Mouse (Mus musculus) urinary bladder, postnatal 4 days (tissue): ENCODE measurements around the gene Katnb1.

ENCODE experiments used
- DNase-seq, 2 experiments: peaks; one replicate each; pipeline ENCODE4 v3.0.0; 2021 to 2022; ENCODE audit warnings: low spot score in 2 of 2

The Katnb1 gene

GRCm38 (mm10) chr8:95080381-95081341 lies at the start of gene Katnb1:
Katnb1 (plus strand) TSS chr8:95081186.
- DNase-seq: peak; percentile 97 to 98

DNA sequence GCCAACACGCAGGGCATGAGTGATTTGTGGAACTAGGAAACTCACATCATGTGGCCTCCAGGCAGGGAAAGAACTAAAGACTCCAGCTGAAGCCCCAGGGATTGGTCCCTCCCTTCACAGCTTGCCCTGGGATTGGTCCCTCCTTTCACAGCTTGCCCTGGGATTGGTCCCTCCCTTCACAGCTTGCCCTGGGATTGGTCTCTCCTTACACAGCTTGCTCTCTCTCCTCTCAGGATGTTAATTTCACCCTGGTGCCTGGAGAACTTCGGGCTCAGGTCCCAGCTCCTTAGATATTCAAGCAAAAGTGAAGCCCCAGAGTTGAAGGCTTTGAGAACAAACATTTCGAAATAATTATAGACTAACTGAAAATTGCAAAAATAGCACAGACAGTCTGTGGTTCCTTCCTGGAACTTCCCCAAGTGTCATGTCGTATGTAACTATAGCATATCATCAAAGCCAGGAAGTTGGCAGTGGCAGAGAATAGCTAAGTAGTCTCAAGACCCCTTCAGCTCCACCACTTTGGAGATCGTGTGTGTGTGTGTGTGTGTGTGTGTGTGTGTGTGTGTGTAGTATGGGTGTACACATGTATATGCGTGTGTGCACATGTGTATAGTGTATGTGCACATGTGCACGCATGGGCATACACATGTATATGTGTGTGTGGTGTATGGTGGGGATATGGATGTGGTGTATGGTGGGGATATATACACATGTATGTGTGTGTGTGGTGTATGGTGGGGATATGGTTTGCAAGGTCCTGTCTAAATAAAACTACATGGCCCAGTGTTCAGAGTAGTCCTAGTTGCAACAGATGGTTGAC lies 43.7 kb upstream of the Katnb1 start:
- DNase-seq: no peak

DNA sequence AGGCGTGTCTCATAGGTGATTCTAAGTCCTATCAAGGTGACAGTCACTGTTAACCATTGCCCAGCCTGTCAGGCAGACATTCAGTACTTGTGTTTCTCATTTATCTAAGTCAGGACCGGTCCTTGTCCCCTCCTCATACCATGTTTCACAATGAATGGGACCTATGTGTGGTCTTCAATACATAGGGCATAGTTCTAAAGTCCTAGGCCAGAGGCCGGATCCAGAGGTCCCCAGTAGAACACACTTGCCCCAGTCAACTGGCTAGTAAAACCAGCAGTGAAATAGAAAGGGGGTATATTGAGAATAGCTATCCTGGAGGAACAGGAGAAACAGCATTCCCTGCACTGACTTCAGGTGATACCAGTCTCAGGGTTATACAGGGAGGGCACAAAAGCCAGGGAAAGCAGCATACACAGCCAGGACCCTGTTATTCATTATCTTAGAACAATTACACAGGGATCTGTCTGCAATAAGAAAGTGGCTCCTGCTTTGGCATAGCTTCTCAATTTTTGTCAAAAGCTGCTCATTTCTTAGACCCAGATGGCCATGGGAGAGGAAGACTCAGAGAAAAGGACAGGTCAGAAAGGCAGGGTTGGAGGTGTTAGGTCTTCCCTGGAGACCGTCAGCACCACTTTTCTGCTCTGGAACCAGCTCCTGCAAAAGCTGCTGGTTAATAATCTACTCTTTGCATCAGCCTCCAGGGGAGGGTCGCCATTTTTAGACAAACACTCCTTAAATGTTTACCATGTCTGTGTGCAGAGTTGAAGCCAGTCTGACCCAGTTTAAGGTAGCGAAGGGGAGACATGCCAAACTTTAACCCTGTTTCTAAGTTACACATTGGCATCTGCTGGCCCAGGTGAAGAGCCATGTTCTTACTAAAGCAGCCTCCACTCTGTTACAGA lies 38.9 kb upstream of the Katnb1 start:
- DNase-seq: no peak

DNA sequence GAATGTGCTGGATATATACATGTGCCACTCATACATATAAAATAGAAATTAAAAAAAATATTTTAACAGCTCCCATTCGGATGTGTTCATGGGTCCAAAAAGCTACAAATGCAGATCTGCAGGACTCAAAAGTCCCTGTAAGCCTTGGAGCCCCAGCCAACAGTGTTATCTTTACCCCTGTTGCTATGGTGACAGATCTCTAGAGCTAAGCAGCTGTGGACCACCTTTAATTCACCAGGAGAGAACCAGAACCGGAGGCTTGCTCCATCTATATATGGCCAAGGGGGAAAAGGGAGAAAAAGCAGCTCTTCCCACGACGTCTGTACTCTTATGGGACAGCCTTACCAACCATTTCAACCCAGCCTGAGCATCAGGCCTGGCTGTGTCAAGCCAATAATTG lies 36.2 kb upstream of the Katnb1 start:
- no peak for DNase-seq

DNA sequence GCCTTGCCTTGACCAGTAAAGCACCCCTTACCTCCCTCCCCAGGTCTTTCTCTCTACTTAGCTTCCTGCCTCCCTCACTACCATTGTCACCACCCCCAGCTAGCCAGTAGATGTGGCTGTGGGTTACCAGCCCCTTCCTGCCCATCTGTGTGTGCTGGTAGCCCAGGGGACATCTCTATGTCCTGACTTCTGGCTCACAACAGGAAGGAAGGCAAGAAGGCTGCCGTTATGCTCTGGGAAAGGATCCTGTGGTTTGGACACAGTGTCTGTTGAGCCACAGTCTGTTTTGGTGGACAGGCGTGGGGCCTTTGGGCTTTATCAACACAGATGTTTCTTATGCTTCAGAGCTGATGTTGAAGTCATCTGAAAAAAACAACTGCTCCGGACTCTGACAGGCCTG lies 34.0 kb upstream of the Katnb1 start:
- DNase-seq: no peak

- DNase-seq: no peak
Measured at GRCm38 (mm10) chr8:95047884-95048680, 32.9 kb upstream of the Katnb1 start.

DNA sequence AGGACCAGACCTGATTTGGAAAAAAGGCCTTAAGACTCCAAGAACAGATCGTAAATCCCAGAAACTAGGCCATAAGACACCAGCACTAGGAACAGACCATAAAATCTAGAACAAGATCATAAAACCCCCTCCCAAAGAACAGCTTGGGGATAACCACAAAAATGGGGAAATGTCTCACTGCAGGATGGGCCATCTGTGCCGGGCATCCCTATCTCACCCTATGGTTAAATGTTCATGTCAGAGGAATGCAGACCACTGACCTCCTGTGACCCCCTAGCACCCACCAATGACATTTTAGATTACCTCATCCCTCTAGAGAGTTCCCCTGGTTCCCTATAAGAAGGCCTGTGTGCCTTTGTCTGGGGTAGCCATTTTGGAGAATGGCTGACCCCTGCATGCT lies 31.4 kb upstream of the Katnb1 start:
- DNase-seq: no peak

DNA sequence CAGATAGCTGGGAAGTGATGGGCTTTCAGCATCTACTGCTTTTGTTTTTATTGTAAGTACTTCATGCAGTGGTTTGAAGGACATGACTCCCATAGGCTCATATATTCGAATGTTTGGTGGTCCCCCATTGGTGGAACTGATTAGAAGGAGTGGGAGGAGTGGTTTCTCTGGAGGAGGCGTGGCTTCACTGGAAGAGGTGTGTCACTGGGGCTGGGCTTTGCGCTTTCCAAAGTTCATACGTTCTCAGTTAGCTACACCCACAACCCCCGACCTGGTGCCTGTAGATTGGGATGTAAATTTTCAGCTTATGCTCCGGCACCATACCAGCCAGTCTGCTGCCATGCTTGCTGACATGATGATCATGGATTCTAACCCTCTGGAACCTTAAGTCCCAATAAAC lies 26.5 kb upstream of the Katnb1 start:
- DNase-seq: no peak

- DNase-seq: no peak
Measured at GRCm38 (mm10) chr8:95054927-95055510, 26.0 kb upstream of the Katnb1 start, which contains the start of gene Drc7. Drc7 (plus strand) TSS chr8:95055103.

GRCm38 (mm10) chr8:95056414-95056813 lies 24.6 kb upstream of the Katnb1 start:
- no peak for DNase-seq

- DNase-seq: no peak
Measured at GRCm38 (mm10) chr8:95058661-95059060, 22.3 kb upstream of the Katnb1 start.

DNA sequence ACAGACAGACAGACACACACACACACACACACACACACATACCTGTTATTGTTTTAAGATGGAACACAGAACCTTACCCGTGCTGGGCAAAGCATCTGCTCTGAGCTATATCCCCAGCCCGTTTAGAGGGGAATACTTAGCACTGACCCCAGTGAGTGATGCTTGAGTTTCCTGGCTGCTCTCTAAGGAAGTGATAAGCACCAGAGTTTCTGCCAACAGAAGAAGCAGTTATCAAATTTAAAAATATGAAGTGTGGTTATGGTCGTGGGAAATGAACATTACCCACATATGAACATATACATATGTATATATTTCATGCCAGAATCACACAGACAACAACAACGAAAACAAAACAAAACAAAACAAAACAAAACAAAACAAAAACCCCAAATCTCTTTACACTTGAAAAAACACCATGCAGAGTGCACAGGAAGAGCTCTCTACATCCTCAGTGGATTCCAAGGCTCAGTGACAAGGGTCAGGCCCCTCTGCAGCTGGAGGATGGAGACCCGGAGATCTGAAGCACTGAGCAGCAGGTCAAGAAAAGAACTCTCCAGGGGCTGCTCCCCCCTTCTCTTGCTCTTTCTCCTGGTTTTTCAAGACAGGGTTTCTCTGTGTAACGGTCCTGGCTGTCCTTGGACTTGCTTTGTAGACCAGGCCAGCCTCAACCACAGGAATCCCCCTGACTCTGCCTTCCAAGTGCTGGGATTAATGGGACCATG lies 21.0 kb upstream of the Katnb1 start:
- DNase-seq: no peak

GRCm38 (mm10) chr8:95064531-95064930 lies 16.5 kb upstream of the Katnb1 start:
- DNase-seq: no peak

DNA sequence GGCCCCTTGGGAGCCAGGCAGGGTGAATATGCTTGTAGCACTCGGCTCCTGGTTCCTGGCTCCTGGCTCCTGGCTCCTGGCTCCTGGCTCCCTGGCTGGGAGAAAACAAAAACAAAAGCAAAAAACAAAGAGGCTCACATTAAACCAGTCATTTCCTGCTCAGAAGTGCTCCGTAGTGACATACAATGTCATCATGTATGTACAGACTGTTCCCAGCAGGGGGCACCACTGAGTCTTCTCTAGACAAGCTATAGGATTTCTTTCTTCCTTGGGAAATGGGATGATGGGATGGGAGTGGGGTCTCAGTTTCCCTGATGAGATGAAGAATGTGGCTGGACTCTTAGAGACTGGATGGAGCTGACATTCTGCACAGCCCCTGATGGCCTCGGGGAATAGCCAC lies 13.4 kb upstream of the Katnb1 start:
- no peak for DNase-seq

- no peak for DNase-seq
Measured at GRCm38 (mm10) chr8:95075504-95075903, 5.5 kb upstream of the Katnb1 start.

GRCm38 (mm10) chr8:95076151-95076550 lies 4.8 kb upstream of the Katnb1 start:
- DNase-seq: no peak

DNA sequence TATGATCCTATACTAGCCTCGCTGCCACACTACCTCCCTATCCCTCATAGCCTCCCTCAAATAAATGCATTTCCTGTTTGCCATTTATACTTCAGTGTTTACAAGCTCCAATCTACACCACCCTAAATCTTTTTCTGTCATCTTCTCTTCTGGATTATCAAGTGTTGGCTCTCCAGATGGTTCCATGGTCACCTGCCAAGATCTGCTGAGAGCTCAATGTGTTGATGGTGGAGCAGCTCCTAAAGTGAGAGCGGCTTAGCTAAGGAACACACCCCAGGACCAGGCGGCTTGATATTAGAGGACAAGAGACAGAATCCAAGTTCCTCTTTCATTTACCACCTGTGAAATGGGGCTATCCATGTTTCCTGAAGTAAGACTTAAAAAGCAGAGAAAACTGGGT lies 2.9 kb upstream of the Katnb1 start:
- DNase-seq: no peak

DNA sequence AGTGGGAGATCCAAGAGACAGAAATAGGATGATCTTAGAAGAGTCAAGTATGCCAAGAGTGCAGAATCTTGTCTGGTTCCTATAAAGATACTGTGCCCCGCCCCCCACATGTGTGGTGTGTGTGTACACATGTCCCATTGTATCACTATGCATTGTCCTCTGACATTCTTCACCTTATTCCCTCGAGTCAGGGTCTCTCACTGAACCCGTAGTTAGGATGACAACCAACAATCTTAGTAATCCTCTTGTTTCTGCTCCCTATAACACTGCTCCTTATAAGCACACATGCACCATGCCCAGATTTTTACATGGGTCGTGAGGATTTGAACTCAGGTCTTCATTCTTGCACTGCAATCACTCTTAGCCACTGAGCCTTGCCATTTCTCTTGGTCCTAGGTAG lies 1.7 kb upstream of the Katnb1 start:
- DNase-seq: no peak

DNA sequence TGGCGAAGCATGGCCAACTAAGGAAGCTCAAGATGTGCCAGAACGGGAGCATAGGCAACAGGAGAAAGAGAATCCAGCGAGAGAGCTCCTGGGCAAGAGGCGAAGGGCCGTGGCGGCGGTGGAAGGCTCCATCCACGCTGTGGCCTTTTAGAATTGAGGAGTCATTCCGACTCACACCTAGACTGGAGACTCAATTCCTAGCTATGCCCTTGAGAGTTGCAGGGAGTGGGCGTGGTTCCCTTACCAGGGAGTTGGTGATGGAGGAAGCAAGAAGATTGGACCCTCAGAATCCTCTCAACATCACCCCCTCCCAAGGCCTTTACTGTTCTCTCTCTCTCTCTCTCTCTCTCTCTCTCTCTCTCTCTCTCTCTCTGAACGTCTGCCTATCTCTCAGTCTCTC lies 664 bp downstream of the Katnb1 start:
- DNase-seq: no peak

DNA sequence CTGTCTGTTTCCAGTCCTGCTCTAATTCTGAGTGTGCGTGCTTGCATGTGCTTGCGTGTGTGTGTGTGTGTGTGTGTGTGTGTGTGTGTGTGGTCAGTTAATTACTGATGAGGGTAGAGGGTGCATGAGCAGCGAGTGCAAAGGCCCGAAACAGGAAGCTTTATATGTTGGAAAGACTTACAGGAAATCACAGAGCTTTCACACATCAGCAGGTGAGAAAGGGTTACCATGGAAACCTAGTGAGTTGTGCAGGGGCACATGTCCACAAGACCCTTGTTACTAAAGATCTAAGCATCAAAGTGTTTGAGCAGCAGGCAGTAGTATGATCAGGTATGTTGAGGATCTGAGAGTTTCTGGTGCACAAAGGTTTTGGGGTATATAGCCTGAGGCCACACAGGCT lies 3.3 kb downstream of the Katnb1 start:
- DNase-seq: no peak
